Mouse (Mus musculus) small intestine, adult 2 months (tissue): ENCODE measurements at regions not wholly inside any gene's neighbourhood (a gene's known extent, or its start where the extent isn't known, plus 50 kb on each side); places are given as distances from the start of the nearest gene placed in this dataset.

Source experiments
- CTCF ChIP-seq: fragments of 200-500 bp; IDR thresholded peaks from 2 replicates; pipeline ENCODE4 v1.5.1; 2012; ENCODE audit warnings: low read depth, mild to moderate bottlenecking, control low read depth, inconsistent platforms, low read length, moderate library complexity, mixed read lengths; ENCODE audit not compliant: insufficient replicate concordance, insufficient read length; ENCODE audit errors: extremely low read depth
- POLR2A ChIP-seq: fragments of 200-500 bp; IDR thresholded peaks from 2 replicates; pipeline ENCODE4 v1.6.1; 2012; ENCODE audit warnings: low read depth, mild to moderate bottlenecking, control low read depth, inconsistent platforms, low read length, moderate library complexity

GRCm38 (mm10) chr10:37667031-37667745 lies 528.5 kb upstream of the Marcks start:
- no peak for TF ChIP-seq CTCF
- no peak for TF ChIP-seq POLR2A
